Mouse (Mus musculus) embryo, embryonic 9.5 days (tissue): ENCODE data around the gene Prdm11.
A peak's percentile ranks its signal among the peaks of the same experiment; 100 is the strongest.

Experiments used
- DNase-seq: peaks from one replicate; pipeline ENCODE4 v3.0.0-alpha.2; 2017; ENCODE audit errors: extremely low spot score

Prdm11 gene

GRCm38 (mm10) chr2:93011933-93012332 is 34.0 kb downstream of the Prdm11 start:
- DNase-seq, result no peak

- DNase-seq, result no peak
These were observed 34.5 kb downstream of the Prdm11 start for GRCm38 (mm10) chr2:93011465-93011864.

GRCm38 (mm10) chr2:93007967-93008685 is 37.8 kb downstream of the Prdm11 start:
- DNase-seq, result no peak

DNA sequence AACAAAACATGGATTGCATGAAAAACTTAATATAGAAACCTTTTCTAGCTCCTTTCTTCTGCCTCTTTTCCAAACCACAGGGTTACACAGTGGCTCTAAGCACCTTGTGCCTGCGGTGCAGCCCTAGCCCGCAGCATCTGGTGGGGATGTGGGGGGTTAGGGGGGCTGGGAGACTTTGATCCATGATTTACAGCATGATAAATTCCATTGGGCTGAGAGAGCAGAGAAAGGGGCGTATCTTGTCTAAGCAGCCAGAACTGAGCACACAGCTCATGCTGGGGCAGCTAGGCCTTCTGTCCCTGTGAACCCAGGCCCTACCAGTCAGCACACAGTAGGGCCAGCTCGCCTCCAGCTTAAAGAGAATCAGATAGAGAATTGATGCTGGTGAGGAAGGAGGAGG is 40.9 kb downstream of the Prdm11 start:
- DNase-seq, result peak; percentile 32

- no peak for DNase-seq
These were observed 54.0 kb downstream of the Prdm11 start for GRCm38 (mm10) chr2:92991976-92992375.

GRCm38 (mm10) chr2:92989593-92989992 is 56.4 kb downstream of the Prdm11 start:
- no peak for DNase-seq

DNA sequence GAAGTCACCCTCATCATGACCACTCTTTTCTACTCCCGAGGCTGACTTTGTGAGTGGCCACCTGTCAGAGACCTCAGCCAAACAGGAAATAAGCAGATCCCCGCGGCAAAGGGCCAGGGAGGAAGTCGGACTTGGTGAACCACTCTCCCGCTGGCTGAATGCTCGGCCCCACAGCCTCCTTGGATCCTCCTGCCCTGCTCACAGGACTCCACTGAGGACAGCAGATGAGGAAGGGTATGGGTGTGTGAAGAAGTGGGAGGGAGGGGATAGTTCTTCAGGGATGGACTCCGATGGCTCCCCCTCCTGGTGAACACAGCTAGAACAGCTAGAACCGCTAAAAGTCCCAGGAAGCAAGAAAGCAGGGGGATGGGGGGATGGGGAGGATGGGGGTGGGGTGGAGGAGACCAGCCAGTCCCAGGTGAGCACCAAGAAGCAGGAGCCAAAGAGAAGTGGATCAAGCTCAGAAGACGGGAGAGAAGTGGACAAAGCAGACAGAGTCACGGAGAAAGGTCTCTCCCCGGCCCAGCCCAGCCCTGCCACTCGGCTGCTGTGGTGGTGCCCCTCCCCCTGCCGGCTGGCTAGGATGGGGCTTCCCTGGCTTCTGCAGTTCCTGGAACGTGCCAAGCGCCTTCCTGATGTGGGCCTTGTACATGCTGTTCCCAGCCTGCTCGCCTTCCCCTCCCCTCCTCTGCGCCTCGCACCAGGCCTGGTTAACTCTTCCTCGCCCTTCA is 57.9 kb downstream of the Prdm11 start:
- DNase-seq, result peak; percentile 79

DNA sequence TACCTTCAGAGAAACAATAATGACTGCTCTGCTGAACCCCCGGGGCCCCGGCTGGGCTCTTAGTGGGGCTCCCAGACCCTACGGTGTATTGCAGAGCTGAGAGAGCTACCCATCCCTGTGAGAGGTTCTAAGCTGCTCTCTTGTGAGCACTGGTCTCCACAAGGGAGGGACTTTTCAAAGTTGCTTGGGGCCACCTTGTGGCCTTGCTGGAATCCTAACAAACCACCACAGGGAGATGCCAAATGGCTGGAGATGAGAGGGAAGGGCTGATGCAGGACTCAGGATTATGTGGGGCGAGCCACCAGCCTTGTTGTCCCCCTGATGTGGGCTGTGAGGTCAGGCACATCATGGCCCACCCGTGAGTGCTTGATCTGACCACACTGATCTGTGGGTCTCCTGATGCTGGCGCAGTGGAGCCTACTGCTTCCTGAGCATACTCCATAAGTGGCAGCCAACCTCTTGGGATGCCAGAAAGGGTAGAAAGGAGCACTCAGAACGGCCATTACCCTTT is 58.8 kb downstream of the Prdm11 start:
- no peak for DNase-seq

DNA sequence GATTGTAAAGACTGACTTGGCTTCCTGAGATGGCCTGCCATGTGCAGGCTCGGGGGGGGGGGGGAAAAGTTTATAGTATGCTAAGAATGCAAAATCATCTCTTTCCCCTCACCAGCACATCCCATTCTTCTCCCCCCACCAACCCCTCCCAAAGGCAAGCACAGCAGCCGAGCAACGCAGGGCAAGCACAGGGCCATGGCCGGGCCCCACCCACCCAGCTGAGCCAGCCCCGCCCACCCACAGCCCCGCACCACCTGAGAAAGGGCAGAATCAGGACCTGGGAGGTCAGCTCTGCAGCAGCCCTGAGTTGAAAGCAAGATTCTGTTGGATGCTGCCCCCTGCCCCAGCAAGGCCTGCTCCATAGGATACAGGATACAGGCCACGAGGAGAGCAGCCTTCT is 60.4 kb downstream of the Prdm11 start:
- DNase-seq, result no peak

- DNase-seq, result no peak
These were observed 60.8 kb downstream of the Prdm11 start for GRCm38 (mm10) chr2:92985171-92985570.

- no peak for DNase-seq
These were observed 61.5 kb downstream of the Prdm11 start for GRCm38 (mm10) chr2:92984321-92985108.

DNA sequence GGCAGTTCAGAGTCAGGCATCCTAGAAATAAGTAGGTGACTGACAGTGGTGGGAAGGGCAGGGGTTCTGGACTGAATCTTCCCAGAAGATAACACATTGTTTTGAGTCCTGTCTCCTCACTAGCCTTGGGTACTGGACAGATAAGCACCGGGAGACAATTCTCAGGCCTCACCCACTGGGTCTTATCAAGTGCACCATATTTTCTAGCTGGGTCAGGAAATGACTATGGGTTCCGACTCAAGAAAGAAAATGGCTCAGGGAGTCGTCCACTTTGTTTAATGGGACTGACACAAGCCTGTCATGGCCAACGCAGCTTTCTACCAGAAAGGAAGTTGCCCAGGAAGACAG is 62.7 kb downstream of the Prdm11 start:
- DNase-seq, result no peak

DNA sequence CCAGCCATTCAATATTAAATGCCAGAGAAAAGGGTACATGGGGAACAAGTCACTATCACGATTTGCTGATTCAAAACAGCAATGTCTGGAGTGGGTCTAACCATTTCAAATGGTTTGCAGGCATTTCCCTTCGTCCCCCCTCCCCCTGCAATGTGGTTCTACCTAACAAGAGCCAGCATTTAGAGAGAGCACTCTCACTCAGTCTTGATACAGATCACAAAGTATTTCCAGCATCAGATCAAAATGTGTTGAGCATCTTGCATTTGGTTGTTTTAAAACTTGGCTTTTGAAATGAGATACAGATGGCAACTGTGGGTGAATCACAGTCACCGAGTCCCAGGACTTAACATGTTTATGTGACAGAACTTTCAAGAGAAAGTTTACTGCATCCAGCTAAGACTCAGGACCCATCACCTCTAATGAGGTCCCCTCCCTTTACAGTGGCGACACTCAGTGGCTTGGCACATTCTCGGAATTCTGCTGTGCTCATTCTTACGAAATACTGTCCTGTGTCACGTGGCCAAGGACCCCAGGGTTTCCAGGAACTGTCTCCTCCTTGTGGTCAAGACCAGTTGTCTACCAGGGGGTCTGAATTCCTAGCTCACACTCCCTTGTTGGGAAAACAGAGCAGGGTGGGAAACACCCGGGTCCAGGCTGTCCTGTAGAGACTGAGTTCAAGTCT is 63.2 kb downstream of the Prdm11 start:
- DNase-seq, result no peak

DNA sequence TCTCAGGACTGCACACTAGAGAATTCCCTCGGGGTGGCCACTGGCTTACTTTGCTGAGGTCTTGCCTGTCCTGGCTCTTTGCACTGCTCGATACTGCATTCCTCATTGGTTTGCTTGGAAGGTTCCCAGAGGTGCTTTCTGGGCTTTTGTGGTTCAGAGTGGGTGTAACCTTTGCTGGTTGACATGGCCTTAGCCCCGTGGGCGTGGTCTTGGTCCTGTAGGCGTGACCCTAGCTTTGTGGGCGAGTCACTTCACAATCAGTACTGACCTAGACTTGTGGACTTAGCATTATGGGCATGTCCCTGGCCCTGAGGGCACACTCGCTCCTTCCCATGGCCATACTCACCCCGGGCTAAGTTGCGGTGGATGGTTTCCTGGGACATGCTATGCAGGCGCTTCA is 65.8 kb downstream of the Prdm11 start:
- DNase-seq, result no peak

- DNase-seq, result no peak
These were observed 70.8 kb downstream of the Prdm11 start for GRCm38 (mm10) chr2:92975031-92975790.

DNA sequence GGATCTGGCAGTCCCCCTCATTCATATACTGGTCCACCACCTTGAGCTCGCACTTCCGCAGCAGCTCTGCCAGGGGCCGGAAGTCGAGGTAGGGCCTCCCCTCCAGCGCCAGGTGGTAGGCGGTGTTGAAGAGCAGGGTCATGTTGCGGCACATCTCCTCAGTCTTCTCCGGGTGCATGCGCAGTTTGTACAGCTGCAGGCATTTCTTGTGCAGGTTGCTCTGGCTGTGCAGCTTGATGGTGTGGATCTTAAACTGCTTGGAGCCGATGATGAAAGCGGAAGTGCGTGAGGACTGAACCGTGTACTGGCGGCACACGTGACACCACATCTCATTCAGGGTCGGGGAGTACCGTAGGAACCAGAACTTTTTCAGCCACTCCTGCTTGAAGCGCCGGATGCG is 72.3 kb downstream of the Prdm11 start:
- DNase-seq, result no peak

DNA sequence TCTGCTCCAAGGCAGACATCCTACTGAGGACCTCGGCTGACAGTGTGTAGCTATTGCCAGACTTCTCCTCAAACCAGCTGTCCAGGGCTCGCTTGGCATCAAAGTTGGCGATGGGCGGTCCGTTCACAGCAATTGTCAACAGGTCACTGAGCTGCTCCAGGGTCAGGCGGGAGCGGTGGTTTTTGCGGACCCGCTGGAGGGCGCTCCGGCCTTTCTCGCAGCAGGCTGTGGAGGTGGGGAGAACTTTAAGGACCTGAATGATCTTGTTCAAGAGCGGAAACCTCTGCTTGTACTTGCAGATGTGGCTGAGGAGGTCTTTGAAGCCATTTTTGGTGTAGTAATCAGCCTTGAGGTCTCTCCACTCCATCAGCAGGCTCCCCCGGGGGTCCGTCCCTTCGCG is 73.9 kb downstream of the Prdm11 start:
- no peak for DNase-seq

- no peak for DNase-seq
These were observed 74.4 kb downstream of the Prdm11 start for GRCm38 (mm10) chr2:92971536-92971935.

GRCm38 (mm10) chr2:92971069-92971468 is 74.9 kb downstream of the Prdm11 start:
- no peak for DNase-seq

- DNase-seq, result no peak
These were observed 78.2 kb downstream of the Prdm11 start for GRCm38 (mm10) chr2:92967839-92968166.
